Mouse (Mus musculus): ENCODE results near the gene Pias1. TPM values are rescaled to one million over a fixed set of nuclear protein-coding genes. Genes with fewer than 3 reads are reported as not detected.

Pias1 gene
- polyA plus RNA-seq, 1 experiment from 2014 or later: 74.4 TPM

- Histone ChIP-seq H3K4me2 (no peak overlapping the region), H3K4me1 (ENCODE audit: insufficient read depth) (no peaks in the 10 kb centered on the region), H3K9me3 (ENCODE audit: low read depth, low read length) (no peaks in the 10 kb centered on the region), H3K36me3 (ENCODE audit: insufficient read depth) (no peaks in the 10 kb centered on the region), H3K9ac (no peak overlapping the region), H3K27ac (ENCODE audit: low read depth) (no peak overlapping the region), H3K27me3 (ENCODE audit: insufficient read depth, low read length) (no peaks in the 10 kb centered on the region), H3K4me3 (ENCODE audit: low read depth, low read length) (no peak overlapping the region)
- no peak for TF ChIP-seq CTCF (IDR thresholded peaks at IDR 0.05; ENCODE audit: low read depth)
- ATAC-seq (ENCODE audit: insufficient read depth): no peak
- 83% methylated on average over 1 of the region's 1 CpGs for WGBS
- no peak for DNase-seq
These were observed 43.7 kb downstream of the Pias1 start for GRCm38 (mm10) chr9:62944063-62944462.

DNA sequence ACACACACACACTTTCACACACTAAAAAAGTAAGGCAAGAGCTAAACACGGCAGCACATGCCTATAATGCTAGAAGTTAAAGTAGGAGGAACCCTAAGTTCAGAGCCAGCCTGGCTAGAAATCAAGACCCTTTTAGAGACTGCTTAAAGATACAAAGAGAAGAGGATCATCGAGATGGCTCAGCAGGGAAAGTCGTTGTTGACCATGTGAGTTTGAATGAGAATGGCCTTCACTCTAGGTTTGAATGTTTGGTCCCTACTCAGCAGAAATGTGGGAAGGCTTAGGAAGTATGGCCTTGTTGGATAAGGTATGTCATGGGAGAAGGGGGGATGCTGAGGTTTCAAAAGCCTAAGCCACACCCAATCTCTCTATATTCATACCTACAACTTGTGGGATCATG, 46.8 kb downstream of the Pias1 start:
- Histone ChIP-seq H3K36me3 (ENCODE audit: insufficient read depth) (no peaks in the 10 kb centered on the region), H3K9ac (no peak overlapping the region), H3K4me3 (ENCODE audit: low read depth, low read length) (no peak overlapping the region), H3K27ac (ENCODE audit: low read depth) (no peak overlapping the region), H3K4me2 (no peak overlapping the region), H3K9me3 (ENCODE audit: low read depth, low read length) (no peaks in the 10 kb centered on the region), H3K27me3 (ENCODE audit: insufficient read depth, low read length) (no peaks in the 10 kb centered on the region), H3K4me1 (ENCODE audit: insufficient read depth) (peaks cover 4% of the 10 kb centered on the region)
- ATAC-seq (ENCODE audit: insufficient read depth) (no peak), DNase-seq (no peak)
- no peak for TF ChIP-seq CTCF (IDR thresholded peaks at IDR 0.05; ENCODE audit: low read depth)
- 90% methylated on average over 3 of the region's 3 CpGs for WGBS

GRCm38 (mm10) chr9:62935854-62936253, 51.9 kb downstream of the Pias1 start:
- WGBS: 73% methylated on average over 5 of the region's 5 CpGs
- Histone ChIP-seq H3K27ac (ENCODE audit: low read depth) (peak overlapping the region; percentile 36; the same call in 1 of the 2 replicates), H3K27me3 (ENCODE audit: insufficient read depth, low read length) (no peaks in the 10 kb centered on the region), H3K36me3 (ENCODE audit: insufficient read depth) (no peaks in the 10 kb centered on the region), H3K9ac (no peak overlapping the region), H3K9me3 (ENCODE audit: low read depth, low read length) (no peaks in the 10 kb centered on the region), H3K4me1 (ENCODE audit: insufficient read depth) (peaks cover 12% of the 10 kb centered on the region), H3K4me2 (no peak overlapping the region), H3K4me3 (ENCODE audit: low read depth, low read length) (no peak overlapping the region)
- no peak for TF ChIP-seq CTCF (IDR thresholded peaks at IDR 0.05; ENCODE audit: low read depth)
- DNase-seq: no peak
- no peak for ATAC-seq (ENCODE audit: insufficient read depth)

DNA sequence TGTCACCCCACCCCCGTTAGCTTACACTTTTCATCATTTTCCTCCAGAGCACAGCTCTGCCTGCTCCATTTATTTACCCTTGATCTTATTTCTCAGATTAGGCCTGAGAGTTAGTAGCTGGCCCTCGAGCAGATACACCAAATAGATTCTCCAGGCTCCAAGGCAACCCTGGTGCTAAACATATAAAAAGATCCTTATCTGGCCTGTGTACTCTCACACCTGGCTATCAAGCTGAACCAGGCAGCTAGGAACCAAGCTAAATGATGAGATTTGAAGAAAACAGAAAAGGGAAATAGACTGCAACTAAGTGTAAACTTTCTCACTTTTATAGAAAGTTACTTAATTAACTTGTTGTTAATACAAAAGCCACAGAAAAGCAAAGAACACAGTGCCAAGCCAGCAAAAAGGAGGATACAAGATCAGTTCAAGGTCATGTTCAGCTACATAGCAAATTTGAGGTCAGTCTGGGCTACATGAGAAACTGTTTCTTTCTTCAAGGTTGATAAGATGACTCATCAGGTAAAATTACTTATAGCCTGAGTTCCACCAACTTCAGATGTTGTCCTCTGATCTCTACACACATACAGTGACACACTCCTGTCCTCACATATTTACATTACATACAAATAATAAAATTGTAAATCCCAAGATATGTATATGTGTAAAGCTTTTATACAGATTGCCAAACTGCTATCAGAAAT, 52.9 kb downstream of the Pias1 start:
- 23% methylated on average over 2 of the region's 2 CpGs for WGBS
- ATAC-seq (ENCODE audit: insufficient read depth): no peak
- no peaks in the 10 kb centered on the region for H3K36me3 ChIP-seq (ENCODE audit: insufficient read depth)

DNA sequence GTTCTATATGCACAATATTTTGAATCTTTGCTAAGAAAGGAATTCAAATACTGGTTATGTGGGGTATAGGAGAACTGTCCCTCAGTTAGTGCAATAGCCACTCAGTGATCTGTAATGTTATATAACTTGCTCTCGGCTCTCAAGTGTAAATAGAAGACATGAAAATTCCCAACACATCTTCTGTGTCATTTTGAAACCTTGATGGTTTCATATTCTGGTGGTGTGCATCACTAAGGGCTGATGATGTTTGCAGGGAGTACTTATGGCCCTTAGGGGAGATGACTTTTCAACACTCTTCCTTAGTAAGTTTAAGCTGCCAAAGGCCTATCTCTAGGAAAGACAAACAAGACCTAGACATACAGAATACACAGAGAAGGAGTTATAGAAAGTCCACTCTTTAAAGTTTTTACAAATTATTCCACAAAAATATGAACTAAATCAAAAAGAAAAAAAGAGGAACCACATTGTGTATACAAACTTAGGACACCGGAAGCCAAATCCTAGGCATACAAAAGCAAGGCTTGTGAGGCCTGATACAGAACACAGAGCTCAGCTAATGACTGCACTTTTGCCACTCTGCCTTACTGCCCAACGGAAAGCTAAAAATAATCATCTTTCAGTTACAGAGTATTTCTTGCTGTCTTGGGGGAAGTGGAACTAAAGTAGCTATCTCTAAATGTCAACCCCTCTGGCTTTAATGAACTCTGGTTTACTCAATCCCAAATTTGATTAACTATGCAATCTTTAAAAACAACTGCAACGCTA, 55.0 kb downstream of the Pias1 start:
- DNase-seq: peak; percentile 15
- no peak for TF ChIP-seq CTCF (IDR thresholded peaks at IDR 0.05; ENCODE audit: low read depth)
- H3K9me3 ChIP-seq (ENCODE audit: low read depth, low read length): no peaks in the 10 kb centered on the region
- ATAC-seq (ENCODE audit: insufficient read depth): no peak
- no peak overlapping the region for H3K4me2 ChIP-seq
- 66% methylated on average over 4 of the region's 4 CpGs for WGBS
- H3K4me1 ChIP-seq (ENCODE audit: insufficient read depth): peaks cover 12% of the 10 kb centered on the region
- no peaks in the 10 kb centered on the region for H3K36me3 ChIP-seq (ENCODE audit: insufficient read depth)
- H3K9ac ChIP-seq: no peak overlapping the region
- no peak overlapping the region for H3K27ac ChIP-seq (ENCODE audit: low read depth)
- H3K27me3 ChIP-seq (ENCODE audit: insufficient read depth, low read length): no peaks in the 10 kb centered on the region
- no peak overlapping the region for H3K4me3 ChIP-seq (ENCODE audit: low read depth, low read length)

More for the DNA sequence above, 52.9 kb downstream of the Pias1 start:
- Histone ChIP-seq H3K9me3 (ENCODE audit: low read depth, low read length) (no peaks in the 10 kb centered on the region), H3K4me2 (no peak overlapping the region), H3K4me3 (ENCODE audit: low read depth, low read length) (no peak overlapping the region), H3K4me1 (ENCODE audit: insufficient read depth) (peaks cover 12% of the 10 kb centered on the region), H3K27ac (ENCODE audit: low read depth) (no peak overlapping the region), H3K9ac (no peak overlapping the region), H3K27me3 (ENCODE audit: insufficient read depth, low read length) (no peaks in the 10 kb centered on the region)
- no peak for DNase-seq
- no peak for TF ChIP-seq CTCF (IDR thresholded peaks at IDR 0.05; ENCODE audit: low read depth)

DNA sequence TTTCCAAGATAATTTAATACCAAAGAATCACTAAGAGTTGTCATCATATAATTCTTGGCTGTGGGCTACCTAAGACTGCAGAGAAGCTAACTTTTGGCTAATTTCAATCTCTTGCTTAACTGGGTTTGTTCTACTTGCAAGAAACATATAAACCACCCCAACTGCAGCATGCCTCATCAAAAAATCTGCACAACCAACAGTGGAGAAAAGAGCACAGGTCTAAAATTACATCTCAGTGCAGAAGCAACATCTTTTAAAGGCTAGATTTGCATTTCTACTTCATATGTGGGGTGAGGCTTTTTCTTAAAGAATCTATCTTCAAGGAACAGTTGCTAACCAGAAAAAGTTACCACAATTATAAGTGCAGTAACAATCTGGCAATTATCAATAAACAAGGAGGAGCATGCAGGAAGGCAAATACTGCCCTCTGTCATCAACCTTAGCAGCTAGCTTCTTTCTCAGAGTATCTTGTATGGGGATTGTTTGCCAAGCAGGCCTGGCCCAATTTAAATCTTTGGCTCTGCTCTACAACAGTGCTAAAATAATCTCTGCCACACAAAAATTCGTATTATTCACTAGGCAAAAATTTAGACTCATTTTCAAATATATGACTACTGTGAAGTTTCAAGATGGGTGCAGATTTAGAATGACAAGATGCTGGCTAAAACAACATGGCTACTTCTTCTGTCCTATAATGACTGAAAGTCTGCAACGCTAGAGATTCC, 62.7 kb downstream of the Pias1 start:
- H3K4me2 ChIP-seq: no peak overlapping the region
- H3K27ac ChIP-seq (ENCODE audit: low read depth): no peak overlapping the region
- no peak for ATAC-seq (ENCODE audit: insufficient read depth)
- DNase-seq: no peak
- H3K9ac ChIP-seq: no peak overlapping the region
- no peaks in the 10 kb centered on the region for H3K4me1 ChIP-seq (ENCODE audit: insufficient read depth)
- no peak overlapping the region for H3K4me3 ChIP-seq (ENCODE audit: low read depth, low read length)
- TF ChIP-seq CTCF (IDR thresholded peaks at IDR 0.05; ENCODE audit: low read depth): no peak
- no peaks in the 10 kb centered on the region for H3K27me3 ChIP-seq (ENCODE audit: insufficient read depth, low read length)
- WGBS: 86% methylated on average over 2 of the region's 2 CpGs
- H3K9me3 ChIP-seq (ENCODE audit: low read depth, low read length): no peaks in the 10 kb centered on the region
- peaks cover 25% of the 10 kb centered on the region for H3K36me3 ChIP-seq (ENCODE audit: insufficient read depth)

DNA sequence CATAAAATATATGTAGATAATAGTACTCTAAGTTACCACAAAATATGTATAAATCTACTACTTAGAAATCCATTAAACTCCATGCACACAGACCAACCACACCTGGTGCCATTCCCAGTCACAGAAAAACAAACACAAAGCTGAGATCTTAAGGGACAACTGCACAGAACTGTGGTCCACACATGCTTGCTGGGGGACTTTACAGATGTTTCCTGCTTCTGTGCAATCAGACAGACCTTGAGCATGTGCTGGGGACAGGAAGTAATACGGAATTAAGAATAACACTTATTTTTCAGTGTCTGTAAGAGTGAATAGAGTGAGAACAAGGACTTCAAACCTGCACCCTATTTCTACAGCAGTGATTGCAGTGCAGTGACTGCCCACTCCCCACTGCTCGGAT, 66.8 kb downstream of the Pias1 start:
- Histone ChIP-seq H3K4me3 (ENCODE audit: low read depth, low read length) (no peak overlapping the region), H3K27ac (ENCODE audit: low read depth) (no peak overlapping the region), H3K9me3 (ENCODE audit: low read depth, low read length) (no peaks in the 10 kb centered on the region), H3K9ac (no peak overlapping the region), H3K36me3 (ENCODE audit: insufficient read depth) (peaks cover 41% of the 10 kb centered on the region), H3K4me1 (ENCODE audit: insufficient read depth) (no peaks in the 10 kb centered on the region), H3K4me2 (no peak overlapping the region), H3K27me3 (ENCODE audit: insufficient read depth, low read length) (no peaks in the 10 kb centered on the region)
- ATAC-seq (ENCODE audit: insufficient read depth) (no peak), DNase-seq (peak; percentile 17)
- no peak for TF ChIP-seq CTCF (IDR thresholded peaks at IDR 0.05; ENCODE audit: low read depth)
- WGBS: 51% methylated on average over 2 of the region's 2 CpGs

Data from lung, embryonic 14.5 days (tissue).